14 mouse cellular contexts compared by ENCODE assay signal in the genomic region with DNA sequence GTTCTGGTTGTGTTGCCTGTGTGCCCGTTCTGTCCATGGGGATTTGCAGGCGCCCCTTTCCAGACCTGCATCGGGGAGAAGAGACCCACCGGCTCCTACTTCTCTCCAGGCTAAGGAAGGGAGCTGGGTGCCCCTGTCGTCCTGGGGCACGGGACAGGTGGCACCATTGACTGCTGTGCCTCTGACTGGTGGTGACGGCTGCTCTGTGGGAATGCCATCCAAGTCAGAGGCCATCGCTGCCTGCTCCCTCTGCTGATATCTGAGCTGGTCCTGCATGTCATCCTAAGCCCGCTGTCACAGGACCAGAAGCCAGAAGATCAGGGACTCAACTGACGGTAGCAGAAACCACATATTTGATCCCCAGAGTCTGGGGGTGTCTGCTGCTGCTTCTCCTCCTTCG. TPM values are rescaled to one million over a fixed set of nuclear protein-coding genes. Genes with fewer than 3 reads are reported as not detected.
DNase-seq lines count a peak whose midpoint lies in the region; ATAC-seq and TF ChIP-seq lines count a peak whose summit lies in the region.
"Had no signal": no experiment of that assay in that cellular context is flagged by ENCODE, and none has a peak within 500 bp of the region (broad histone marks: within the 10 kb centered on the region; RNA-seq: fewer than 3 reads in every experiment).

No protein-coding gene starts in this region.

- TF ChIP-seq CTCF in bone marrow macrophage, adult 2 months (IDR thresholded peaks at IDR 0.05; ENCODE audit: low read depth, low read length) = no peak

- DNase-seq in heart, postnatal 10 days = no peak
- no peak for DNase-seq in lung, postnatal 14 days
- DNase-seq in left cerebral cortex, adult 11 months (ENCODE audit: low spot score) = no peak
- DNase-seq in thymus, postnatal 4 days = no peak
- DNase-seq: cerebellum, postnatal 25 days; kidney, postnatal 25 days; lung, postnatal 36 days; right cerebral cortex, postnatal 4 days had no signal

- WGBS in heart, embryonic 15.5 days = 39% methylated on average over 11 of the region's 11 CpGs
- WGBS in lung, embryonic 16.5 days = 50% methylated on average over 11 of the region's 11 CpGs
- WGBS in intestine, embryonic 16.5 days = 58% methylated on average over 11 of the region's 11 CpGs

- H3K4me3 ChIP-seq in heart, embryonic 15.5 days = no peak overlapping the region
- H3K4me3 ChIP-seq in lung, embryonic 16.5 days (ENCODE audit: low read length) = no peak overlapping the region
- no peak overlapping the region for H3K4me3 ChIP-seq in bone marrow macrophage, adult 2 months (ENCODE audit: insufficient read depth, low read length)
- no peak overlapping the region for H3K4me3 ChIP-seq in intestine, embryonic 16.5 days (ENCODE audit: low read length)

- peak overlapping the region; percentile 25; the same call in 1 of the 2 replicates for H3K4me2 ChIP-seq in heart, embryonic 15.5 days
- peak overlapping the region; percentile 20; the same call in 1 of the 2 replicates for H3K4me2 ChIP-seq in lung, embryonic 16.5 days (ENCODE audit: low read depth, low read length)
- H3K4me2 ChIP-seq in intestine, embryonic 16.5 days (ENCODE audit: low read depth, low read length) = peak overlapping the region; percentile 40; the same call in 1 of the 2 replicates

- intact Hi-C loops in heart, postnatal 10 days (cut with DNase I) = no loop called here

- H3K9me3 ChIP-seq in heart, embryonic 15.5 days (replicated peaks) = no peaks in the 10 kb centered on the region
- H3K9me3 ChIP-seq in lung, embryonic 16.5 days (ENCODE audit: control insufficient read depth, low read length) = no peaks in the 10 kb centered on the region
- no peaks in the 10 kb centered on the region for H3K9me3 ChIP-seq in intestine, embryonic 16.5 days (ENCODE audit: control insufficient read depth, low read length)
- H3K9me3 ChIP-seq: limb, embryonic 15.5 days had no signal

- no peak for TF ChIP-seq POLR2A in bone marrow macrophage, adult 2 months (IDR thresholded peaks at IDR 0.05; ENCODE audit: borderline replicate concordance, low read depth, low read length)

- H3K36me3 ChIP-seq in heart, embryonic 15.5 days = no peaks in the 10 kb centered on the region
- H3K36me3 ChIP-seq in lung, embryonic 16.5 days (ENCODE audit: control insufficient read depth, insufficient read depth, low read length) = no peaks in the 10 kb centered on the region
- no peaks in the 10 kb centered on the region for H3K36me3 ChIP-seq in intestine, embryonic 16.5 days (ENCODE audit: control insufficient read depth, insufficient read depth, low read length)

- H3K27me3 ChIP-seq in heart, embryonic 15.5 days = peaks cover 44% of the 10 kb centered on the region
- H3K27me3 ChIP-seq in lung, embryonic 16.5 days (ENCODE audit: control insufficient read depth, insufficient read depth, low read depth, low read length) = 0 out of 2 replicates have a peak, but pooled peaks cover 3% of the 10 kb centered on the region
- 0 out of 2 replicates have a peak, but pooled peaks cover 2% of the 10 kb centered on the region for H3K27me3 ChIP-seq in intestine, embryonic 16.5 days (replicated peaks; ENCODE audit: control insufficient read depth, insufficient read depth, low read length)
- H3K27me3 ChIP-seq: limb, embryonic 15.5 days had no signal

- peaks cover 54% of the 10 kb centered on the region for H3K4me1 ChIP-seq in heart, embryonic 15.5 days (replicated peaks)
- H3K4me1 ChIP-seq in lung, embryonic 16.5 days (replicated peaks; ENCODE audit: control insufficient read depth, insufficient read depth, low read length) = peaks cover 14% of the 10 kb centered on the region
- H3K4me1 ChIP-seq in bone marrow macrophage, adult 2 months (ENCODE audit: control insufficient read depth, insufficient read depth, low read length) = peaks cover 60% of the 10 kb centered on the region
- peaks cover 38% of the 10 kb centered on the region for H3K4me1 ChIP-seq in intestine, embryonic 16.5 days (ENCODE audit: control insufficient read depth, insufficient read depth, low read length)

- ATAC-seq in heart, embryonic 15.5 days (replicated peaks; ENCODE audit: insufficient number of reproducible peaks, insufficient read depth, low FRiP score, low read depth) = no peak
- no peak for ATAC-seq in lung, embryonic 16.5 days (ENCODE audit: low read depth)
- no peak for ATAC-seq in intestine, embryonic 16.5 days

- no peak overlapping the region for H3K9ac ChIP-seq in heart, embryonic 15.5 days
- H3K9ac ChIP-seq in lung, embryonic 16.5 days (ENCODE audit: low read length) = 0 out of 2 replicates have a peak overlapping the region, but pooled peaks have one; percentile 21
- peak overlapping the region; percentile 21; the same call in 1 of the 2 replicates for H3K9ac ChIP-seq in intestine, embryonic 16.5 days (ENCODE audit: low read depth, low read length)
- H3K9ac ChIP-seq: limb, embryonic 15.5 days had no signal

- H3K27ac ChIP-seq in heart, embryonic 15.5 days = no peak overlapping the region
- no peak overlapping the region for H3K27ac ChIP-seq in lung, embryonic 16.5 days (ENCODE audit: low read length)
- H3K27ac ChIP-seq in bone marrow macrophage, adult 2 months (ENCODE audit: insufficient read depth, low read depth, low read length) = peak overlapping the region; percentile 80
- H3K27ac ChIP-seq in intestine, embryonic 16.5 days (ENCODE audit: low read length) = peak overlapping the region; percentile 9; the same call in 1 of the 2 replicates
- H3K27ac ChIP-seq: limb, embryonic 15.5 days had no signal

RNA-seq across cellular contexts. Expression of a gene that starts 2.6 kb away (rescaled TPM):
- polyA plus RNA-seq in heart, embryonic 15.5 days (2015; fragmentation: Nextera tagmentation; extraction: Ambion mirVana) = 0.86 and 1.2 TPM in 2 replicates
- total RNA-seq in heart, postnatal 10 days (2021) = 1 to 10 TPM; 2.6 to 2.8 TPM
- polyA plus RNA-seq in lung, embryonic 16.5 days (2015; fragmentation: Nextera tagmentation; extraction: Ambion mirVana) = 2.6 and 2.8 TPM in 2 replicates
- 5.5 and 5.6 TPM in 2 replicates for polyA plus RNA-seq in bone marrow macrophage, adult 2 months (2012; ENCODE audit: insufficient read depth, insufficient read length, missing spikeins)
- 2.5 and 3.2 TPM in 2 replicates for polyA plus RNA-seq in intestine, embryonic 16.5 days (2015; fragmentation: Nextera tagmentation; extraction: Ambion mirVana)

RNA-seq across cellular contexts. Expression of a gene that starts 15.1 kb away (rescaled TPM):
- 96.4 and 98.4 TPM in 2 replicates for polyA plus RNA-seq in heart, embryonic 15.5 days (2015; fragmentation: Nextera tagmentation; extraction: Ambion mirVana)
- total RNA-seq in heart, postnatal 10 days (2021) = 100 to 1,000 TPM; 252 to 262 TPM
- 116 and 118 TPM in 2 replicates for polyA plus RNA-seq in lung, embryonic 16.5 days (2015; fragmentation: Nextera tagmentation; extraction: Ambion mirVana)
- polyA plus RNA-seq in bone marrow macrophage, adult 2 months (2012; ENCODE audit: insufficient read depth, insufficient read length, missing spikeins) = 373 and 387 TPM in 2 replicates
- 163 and 171 TPM in 2 replicates for polyA plus RNA-seq in intestine, embryonic 16.5 days (2015; fragmentation: Nextera tagmentation; extraction: Ambion mirVana)

RNA-seq across cellular contexts. Expression of a gene that starts 17.3 kb away (rescaled TPM):
- 4.2 and 5.2 TPM in 2 replicates for polyA plus RNA-seq in heart, embryonic 15.5 days (2015; fragmentation: Nextera tagmentation; extraction: Ambion mirVana)
- total RNA-seq in heart, postnatal 10 days (2021) = 1 to 10 TPM in 1 of 2 experiments, under 1 TPM in 1; 0.82 to 1.4 TPM
- 12.9 and 13.0 TPM in 2 replicates for polyA plus RNA-seq in lung, embryonic 16.5 days (2015; fragmentation: Nextera tagmentation; extraction: Ambion mirVana)
- polyA plus RNA-seq in bone marrow macrophage, adult 2 months (2012; ENCODE audit: insufficient read depth, insufficient read length, missing spikeins) = not detected in 2 replicates
- polyA plus RNA-seq in intestine, embryonic 16.5 days (2015; fragmentation: Nextera tagmentation; extraction: Ambion mirVana) = 7.8 and 9.2 TPM in 2 replicates
- polyA plus RNA-seq: CD4-positive, CD25-positive, alpha-beta regulatory T cell, adult 4 months had no signal

RNA-seq across cellular contexts. Expression of a gene that starts 33.7 kb away (rescaled TPM):
- polyA plus RNA-seq in heart, embryonic 15.5 days (2015; fragmentation: Nextera tagmentation; extraction: Ambion mirVana) = 5.8 and 7.0 TPM in 2 replicates
- total RNA-seq in heart, postnatal 10 days (2021) = 10 to 100 TPM; 28.2 to 32.7 TPM
- polyA plus RNA-seq in lung, embryonic 16.5 days (2015; fragmentation: Nextera tagmentation; extraction: Ambion mirVana) = 2.1 and 2.2 TPM in 2 replicates
- 1.2 and 1.3 TPM in 2 replicates for polyA plus RNA-seq in bone marrow macrophage, adult 2 months (2012; ENCODE audit: insufficient read depth, insufficient read length, missing spikeins)
- polyA plus RNA-seq in intestine, embryonic 16.5 days (2015; fragmentation: Nextera tagmentation; extraction: Ambion mirVana) = 1.6 and 1.7 TPM in 2 replicates
- polyA plus RNA-seq: CD4-positive, CD25-positive, alpha-beta regulatory T cell, adult 4 months had no signal

RNA-seq across cellular contexts. Expression of a gene that starts 35.6 kb away (rescaled TPM):
- 4.7 and 6.2 TPM in 2 replicates for polyA plus RNA-seq in heart, embryonic 15.5 days (2015; fragmentation: Nextera tagmentation; extraction: Ambion mirVana)
- total RNA-seq in heart, postnatal 10 days (2021) = 1 to 10 TPM; 5.0 to 5.2 TPM
- 5.1 and 5.5 TPM in 2 replicates for polyA plus RNA-seq in lung, embryonic 16.5 days (2015; fragmentation: Nextera tagmentation; extraction: Ambion mirVana)
- polyA plus RNA-seq in bone marrow macrophage, adult 2 months (2012; ENCODE audit: insufficient read depth, insufficient read length, missing spikeins) = not detected in 2 replicates
- 4.9 and 5.4 TPM in 2 replicates for polyA plus RNA-seq in intestine, embryonic 16.5 days (2015; fragmentation: Nextera tagmentation; extraction: Ambion mirVana)
- polyA plus RNA-seq: CD4-positive, CD25-positive, alpha-beta regulatory T cell, adult 4 months had no signal

Comparison
In these comparisons a context has a peak if more than half of its experiments do, and no peak if none do; other contexts are left out.
1. H3K27ac ChIP-seq: peak in bone marrow macrophage, adult 2 months (single experiment) and intestine, embryonic 16.5 days (single experiment); none in heart, embryonic 15.5 days (single experiment) and lung, embryonic 16.5 days (single experiment).
2. Peak in every context shown above with its lines, with median percentiles within 50 percentile points of each other: H3K4me2 ChIP-seq.